Mouse (Mus musculus) CH12.LX (cell line): ENCODE data around the gene Ddost. TPM values are rescaled to one million over a fixed set of nuclear protein-coding genes. Genes with fewer than 3 reads are reported as not detected.

ENCODE experiments used
- DNase-seq: peaks from one replicate; pipeline ENCODE4 v3.0.0-alpha.2; 2013; ENCODE audit errors: extremely low read depth
- H3K27ac ChIP-seq: 2 replicates; pipeline ENCODE4 v1.5.1; 2012; ENCODE audit warnings: low read depth, mild to moderate bottlenecking, control low read depth, moderate library complexity; ENCODE audit not compliant: insufficient read depth
- H3K27me3 ChIP-seq: replicated peaks from 2 replicates; pipeline ENCODE3; 2012; ENCODE audit warnings: inconsistent platforms
- H3K36me3 ChIP-seq, 2 experiments: replicated peaks in 1 of 2; 2 replicates each; pipeline versions ENCODE3 to v1.6.1; 2012; ENCODE audit warnings: inconsistent platforms in 1 of 2, low read length in 1 of 2, mild to moderate bottlenecking in 1 of 2, mixed read lengths in 1 of 2, moderate library complexity in 1 of 2; ENCODE audit not compliant: control insufficient read depth in 1 of 2, insufficient read depth in 1 of 2
- H3K4me1 ChIP-seq, 2 experiments: 2 replicates each; pipeline ENCODE4 v1.6.1; 2012; ENCODE audit warnings: inconsistent platforms in 1 of 2, moderate library complexity in 1 of 2; ENCODE audit not compliant: insufficient read depth in 2 of 2, control insufficient read depth in 1 of 2
- H3K4me2 ChIP-seq: 2 replicates; pipeline ENCODE4 v1.6.1; 2012; ENCODE audit warnings: low read depth, mild to moderate bottlenecking, control low read depth; ENCODE audit not compliant: poor library complexity, insufficient read depth, severe bottlenecking
- H3K4me3 ChIP-seq, 3 experiments: fragments of 150-350 bp in 1 of 3; sonication (generic) in 1 of 3; replicated peaks in 1 of 3; 2 replicates each; pipeline versions ENCODE3 to v1.5.1; 2011 to 2012; ENCODE audit warnings: low read depth in 2 of 3, low read length in 2 of 3, mild to moderate bottlenecking in 2 of 3, moderate library complexity in 2 of 3, control low read depth in 1 of 3, improper control_type of control experiment in 1 of 3, inconsistent platforms in 1 of 3, mixed read lengths in 1 of 3; ENCODE audit not compliant: poor library complexity in 1 of 3
- H3K79me2 ChIP-seq: replicated peaks from 2 replicates; pipeline ENCODE4 v1.6.1; 2012; ENCODE audit warnings: mild to moderate bottlenecking, moderate library complexity; ENCODE audit not compliant: control insufficient read depth, poor library complexity, insufficient read depth, severe bottlenecking; ENCODE audit errors: extremely low read depth
- H3K9ac ChIP-seq: 2 replicates; pipeline ENCODE4 v1.6.1; 2012; ENCODE audit warnings: low read depth, mild to moderate bottlenecking, control low read depth, moderate library complexity; ENCODE audit not compliant: insufficient read depth
- H3K9me3 ChIP-seq: replicated peaks from 2 replicates; pipeline ENCODE3; 2012; ENCODE audit warnings: low read length, inconsistent platforms, mixed read lengths
- CTCF ChIP-seq, 2 experiments: IDR thresholded peaks in 1 of 2; conservative IDR thresholded peaks in 1 of 2; 2 replicates each; pipeline ENCODE4 v1.5.1; 2011 to 2012; ENCODE audit warnings: low read depth in 2 of 2, low read length in 2 of 2, improper control_type of control experiment in 1 of 2, inconsistent platforms in 1 of 2, mild to moderate bottlenecking in 1 of 2, moderate library complexity in 1 of 2
- ELF1 ChIP-seq: IDR thresholded peaks from 2 replicates; pipeline ENCODE4 v1.6.1; 2014; ENCODE audit warnings: low read depth, mild to moderate bottlenecking, inconsistent platforms, low read length, improper control_type of control experiment
- HCFC1 ChIP-seq: IDR thresholded peaks from 2 replicates; pipeline ENCODE4 v1.6.1; 2012; ENCODE audit warnings: low read depth, mild to moderate bottlenecking, inconsistent platforms, low read length, improper control_type of control experiment
- JUN ChIP-seq: IDR thresholded peaks from 2 replicates; pipeline ENCODE4 v1.6.1; 2011; ENCODE audit warnings: low read depth, mild to moderate bottlenecking, low read length, improper control_type of control experiment, moderate library complexity; ENCODE audit not compliant: insufficient read depth
- KAT2A ChIP-seq: IDR thresholded peaks from 2 replicates; pipeline ENCODE4 v1.6.1; 2012; ENCODE audit warnings: low read length, improper control_type of control experiment, inconsistent platforms; ENCODE audit not compliant: insufficient replicate concordance
- MAFK ChIP-seq: IDR thresholded peaks from 2 replicates; pipeline ENCODE4 v1.6.1; 2011; ENCODE audit warnings: low read length, improper control_type of control experiment; ENCODE audit not compliant: insufficient replicate concordance
- MEF2A ChIP-seq: IDR thresholded peaks from 2 replicates; pipeline ENCODE4 v1.6.1; 2014; ENCODE audit warnings: low read depth, mild to moderate bottlenecking, inconsistent platforms, low read length, improper control_type of control experiment, borderline replicate concordance
- NELFE ChIP-seq: IDR thresholded peaks from 2 replicates; pipeline ENCODE4 v1.6.1; 2011; ENCODE audit warnings: low read depth, low read length, improper control_type of control experiment
- NRF1 ChIP-seq: IDR thresholded peaks from 2 replicates; pipeline ENCODE4 v1.6.1; 2014; ENCODE audit warnings: low read depth, mild to moderate bottlenecking, inconsistent platforms, low read length, improper control_type of control experiment, moderate library complexity
- PAX5 ChIP-seq: IDR thresholded peaks from 2 replicates; pipeline ENCODE4 v1.6.1; 2012; ENCODE audit warnings: low read length, inconsistent platforms, mixed read lengths
- POLR2A ChIP-seq: IDR thresholded peaks from 2 replicates; pipeline ENCODE4 v1.6.1; 2011; ENCODE audit warnings: low read depth, mild to moderate bottlenecking, improper control_type of control experiment, low read length
- POLR2AphosphoS2 ChIP-seq: IDR thresholded peaks from 2 replicates; pipeline ENCODE4 v1.6.1; 2011; ENCODE audit warnings: low read depth, low read length, improper control_type of control experiment
- RAD21 ChIP-seq: IDR thresholded peaks from 2 replicates; pipeline ENCODE4 v1.6.1; 2011; ENCODE audit warnings: low read depth, mild to moderate bottlenecking, low read length, improper control_type of control experiment, moderate library complexity
- RCOR1 ChIP-seq: conservative IDR thresholded peaks from 2 replicates; pipeline ENCODE4 v1.6.1; 2012; ENCODE audit warnings: low read depth, mild to moderate bottlenecking, inconsistent platforms, low read length, improper control_type of control experiment
- TCF12 ChIP-seq: IDR thresholded peaks from 2 replicates; pipeline ENCODE4 v1.6.1; 2014; ENCODE audit warnings: low read depth, mild to moderate bottlenecking, inconsistent platforms, low read length, improper control_type of control experiment
- USF1 ChIP-seq: IDR thresholded peaks from 2 replicates; pipeline ENCODE4 v1.6.1; 2014; ENCODE audit warnings: low read depth, mild to moderate bottlenecking, inconsistent platforms, low read length, improper control_type of control experiment
- USF2 ChIP-seq: conservative IDR thresholded peaks from 2 replicates; pipeline ENCODE4 v1.6.1; 2011; ENCODE audit warnings: low read depth, low read length, improper control_type of control experiment
- ZKSCAN1 ChIP-seq: IDR thresholded peaks from 2 replicates; pipeline ENCODE4 v1.6.1; 2012; ENCODE audit warnings: low read depth, inconsistent platforms, low read length, improper control_type of control experiment, borderline replicate concordance
- ZNF384 ChIP-seq: IDR thresholded peaks from 2 replicates; pipeline ENCODE4 v1.6.1; 2012; ENCODE audit warnings: low read depth, low read length, improper control_type of control experiment, inconsistent platforms
- dilution Hi-C: fragments of 300-500 bp; cut with MboI; formaldehyde crosslinking; loops from 2 replicates; pipeline ENCODE4 v1.14.3; 2020; ENCODE audit warnings: low sequenced_read_pairs; ENCODE audit not compliant: extremely low pct_unique_long_range_greater_than_20kb, extremely low pct_ligation_motif_present
- in situ Hi-C: fragments of 300-500 bp; cut with MboI; formaldehyde crosslinking; loops from 3 replicates; pipeline ENCODE4 v1.14.3; 2019; ENCODE audit warnings: low sequenced_read_pairs, low pct_ligation_motif_present, low pct_unique_long_range_greater_than_20kb, mixed read lengths
- polyA plus RNA-seq: library from polyadenylated mRNA; unstranded; fragments of >175 nt; gene quantifications from 2 replicates; pipeline ENCODE4 v1.2.1, GENCODE M21; 2012; ENCODE audit warnings: low read depth; ENCODE audit not compliant: insufficient read length
- total RNA-seq, 2 experiments: library from RNA; depleted of rRNA; stranded (reverse); fragments of 300-350 nt in 1 of 2; fragments of >200 nt in 1 of 2; gene quantifications; 2 replicates each; pipeline ENCODE4 v1.2.3; 2012 to 2014

Ddost gene
- total and polyA plus RNA-seq, 3 experiments, result 163 to 186 (median 164) TPM

DNA sequence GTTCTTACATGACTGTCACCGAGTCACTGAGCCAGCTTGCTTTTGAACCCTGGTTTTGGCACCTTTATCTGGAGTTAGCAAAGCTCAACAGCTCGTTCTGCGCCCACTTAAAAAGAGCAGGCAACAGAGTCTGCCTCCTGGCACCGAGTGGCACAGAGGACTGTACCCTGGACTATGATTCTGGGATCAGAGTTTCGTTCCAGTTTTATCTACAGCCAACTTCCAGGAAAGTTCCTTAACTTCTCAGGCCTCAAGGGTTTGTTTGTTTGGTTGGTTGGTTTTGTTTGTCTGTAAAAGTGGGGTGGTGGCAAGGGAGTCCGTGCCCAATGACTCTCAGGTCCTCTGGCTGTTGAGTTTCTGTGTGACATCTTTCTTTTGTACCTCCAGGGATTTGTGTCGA, 44.2 kb downstream of the Ddost start:
- TF ChIP-seq MAFK (no peak), HCFC1 (no peak), ELF1 (no peak), POLR2AphosphoS2 (no peak), NRF1 (no peak), MEF2A (no peak), NELFE (no peak), POLR2A (no peak), USF2 (no peak), JUN (no peak), KAT2A (no peak), RAD21 (no peak), PAX5 (no peak)
- H3K79me2 ChIP-seq, result no peaks in the 10 kb centered on the region
- in situ Hi-C loops, result no loop called here
- H3K9ac ChIP-seq, result no peak overlapping the region
- no peak overlapping the region for H3K27ac ChIP-seq
- H3K4me1 ChIP-seq, result no peaks in the 10 kb centered on the region
- H3K9me3 ChIP-seq, result peaks cover 11% of the 10 kb centered on the region
- dilution Hi-C loops, result no loop called here
- peaks cover 93% of the 10 kb centered on the region for H3K27me3 ChIP-seq
- no peak overlapping the region for H3K4me3 ChIP-seq
- no peak for DNase-seq
- no peaks in the 10 kb centered on the region for H3K36me3 ChIP-seq
- H3K4me2 ChIP-seq, result no peak overlapping the region

DNA sequence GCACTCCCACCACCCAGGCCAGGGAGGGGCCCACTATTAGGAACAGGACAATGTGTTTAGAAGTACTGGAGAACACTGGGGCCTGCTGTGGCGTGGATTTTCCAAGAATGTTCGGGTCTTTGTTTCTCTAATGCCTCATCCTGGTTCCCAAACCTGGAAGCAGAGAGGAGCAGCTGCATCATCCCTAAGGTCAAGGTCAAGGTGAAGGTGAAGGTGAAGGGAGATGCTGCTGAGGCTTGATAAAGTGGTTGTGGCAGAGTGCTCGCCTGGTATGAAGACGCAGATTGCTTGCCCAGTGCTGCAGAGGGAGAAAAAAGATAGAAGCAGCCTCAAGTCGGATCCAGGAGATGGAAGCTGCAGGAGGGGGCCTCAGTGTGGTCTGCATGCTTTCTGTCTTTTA, 47.3 kb downstream of the Ddost start:
- no peak overlapping the region for H3K27ac ChIP-seq
- H3K9ac ChIP-seq, result no peak overlapping the region
- H3K9me3 ChIP-seq, result peaks cover 11% of the 10 kb centered on the region
- H3K27me3 ChIP-seq, result peaks cover 93% of the 10 kb centered on the region
- DNase-seq, result no peak
- in situ Hi-C loops (no loop called here), dilution Hi-C loops (no loop called here)
- no peak overlapping the region for H3K4me3 ChIP-seq
- no peaks in the 10 kb centered on the region for H3K4me1 ChIP-seq
- no peaks in the 10 kb centered on the region for H3K79me2 ChIP-seq
- H3K4me2 ChIP-seq, result no peak overlapping the region
- no peaks in the 10 kb centered on the region for H3K36me3 ChIP-seq
- TF ChIP-seq NRF1 (no peak), RCOR1 (no peak), ZNF384 (no peak)

DNA sequence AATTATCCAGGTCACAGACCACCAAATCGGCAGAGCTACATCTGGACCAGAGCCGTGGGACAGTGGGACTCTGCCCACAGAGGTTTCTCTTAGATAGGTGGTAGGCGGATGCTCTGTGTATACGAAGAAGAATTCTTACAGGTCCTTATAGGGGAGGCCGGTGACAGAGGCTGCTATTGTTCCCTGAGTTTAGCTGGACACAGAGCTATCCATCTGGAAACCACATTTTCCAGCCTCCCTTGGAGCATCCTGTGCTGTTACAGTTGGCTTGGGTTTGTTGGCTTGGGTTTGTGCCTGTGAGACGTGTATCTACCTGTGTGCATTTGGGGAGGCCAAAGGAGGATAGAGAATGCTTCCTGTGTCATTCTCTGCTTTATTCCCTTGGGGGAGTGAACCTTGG, 48.2 kb downstream of the Ddost start:
- Histone ChIP-seq H3K9ac (no peak overlapping the region), H3K9me3 (peaks cover 11% of the 10 kb centered on the region)
- no peak for TF ChIP-seq TCF12
- TF ChIP-seq MAFK, result no peak
- TF ChIP-seq CTCF (conservative IDR thresholded peaks at IDR 0.05 in 1 of 2, IDR thresholded peaks at IDR 0.05 in 1 of 2; ENCODE audit: low read depth in 2 of 2, low read length in 2 of 2), result no peak
- no peak for TF ChIP-seq ZKSCAN1
- TF ChIP-seq USF1, result no peak
- TF ChIP-seq JUN, result no peak
- no peak for TF ChIP-seq POLR2A
- TF ChIP-seq, all 38 proteins: peak for 0
- Histone ChIP-seq H3K4me1 (no peaks in the 10 kb centered on the region), H3K36me3 (no peaks in the 10 kb centered on the region), H3K27ac (no peak overlapping the region), H3K4me2 (no peak overlapping the region), H3K27me3 (peaks cover 91% of the 10 kb centered on the region), H3K79me2 (no peaks in the 10 kb centered on the region), H3K4me3 (no peak overlapping the region)
- dilution Hi-C loops (no loop called here), in situ Hi-C loops (no loop called here)
- no peak for DNase-seq
